Mouse (Mus musculus): ENCODE measurements around the gene Plcd3.

DNA sequence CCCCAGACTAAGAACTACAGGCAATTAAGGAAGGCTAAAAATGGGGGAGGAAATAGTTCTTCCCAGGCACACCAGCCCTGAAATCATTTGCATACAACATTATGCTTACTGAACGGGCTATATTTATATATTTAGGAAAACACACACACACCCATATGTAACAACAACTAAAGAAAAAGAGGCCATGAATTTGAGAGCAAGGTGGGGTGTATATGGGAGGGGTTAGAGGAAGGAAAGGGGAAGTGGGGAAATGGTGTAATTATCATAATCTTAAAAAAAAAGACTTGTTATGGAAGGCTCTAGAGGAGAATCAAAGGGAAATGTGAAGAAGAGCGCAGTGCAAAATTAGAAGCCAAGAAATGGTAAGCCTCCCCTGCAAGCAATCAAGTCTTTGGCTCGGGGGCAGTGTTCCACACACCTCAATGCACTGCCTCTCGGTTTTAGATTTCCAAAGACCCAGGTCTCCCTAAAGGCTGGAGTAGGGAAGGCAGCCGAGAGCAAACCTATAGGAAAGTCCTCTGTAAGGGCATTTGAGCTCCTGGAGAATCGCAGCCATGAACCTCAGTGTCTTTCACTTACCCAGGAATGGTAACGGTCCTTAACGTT lies 73.8 kb downstream of the Plcd3 start:
- TF ChIP-seq CTCF (IDR thresholded peaks at IDR 0.05; ENCODE audit: extremely low read depth, insufficient read depth, insufficient read length, insufficient replicate concordance): no peak
- no peak for TF ChIP-seq POLR2A (IDR thresholded peaks at IDR 0.05; ENCODE audit: low read depth, low read length)
